8 mouse cellular contexts compared by ENCODE assay signal in genomic region chr19:41743396-41743795, GRCm38 (mm10). TPM values are rescaled to one million over a fixed set of nuclear protein-coding genes. Genes with fewer than 3 reads are reported as not detected.
DNase-seq lines count a peak whose midpoint lies in the region; ATAC-seq lines count a peak whose summit lies in the region.

Gene Slit1 (minus strand): TSS chr19:41743665.

- no peaks in the 10 kb centered on the region for H3K36me3 ChIP-seq in heart, embryonic 16.5 days (ENCODE audit: control insufficient read depth, insufficient read depth)
- no peaks in the 10 kb centered on the region for H3K36me3 ChIP-seq in limb, embryonic 11.5 days (ENCODE audit: control insufficient read depth, insufficient read depth, low read length)

- H3K9ac ChIP-seq in heart, embryonic 16.5 days (ENCODE audit: low read length) = no peak within 1 kb of the TSS
- H3K9ac ChIP-seq in limb, embryonic 11.5 days (ENCODE audit: low read length) = no peak within 1 kb of the TSS

- ATAC-seq in heart, embryonic 16.5 days (replicated peaks; ENCODE audit: extremely low read depth, insufficient read depth, low FRiP score) = no peak
- no peak for ATAC-seq in limb, embryonic 11.5 days (ENCODE audit: insufficient number of reproducible peaks, low FRiP score, low TSS enrichment, low read depth)

- H3K4me3 ChIP-seq in heart, embryonic 16.5 days (ENCODE audit: low read length) = peak within 1 kb of the TSS; percentile 46
- H3K4me3 ChIP-seq in limb, embryonic 11.5 days (ENCODE audit: low read depth, low read length) = peak within 1 kb of the TSS; percentile 39

- 1% methylated on average over 41 of the region's 44 CpGs for WGBS in heart, embryonic 16.5 days
- WGBS in limb, embryonic 11.5 days = under 1% methylated on average over 36 of the region's 44 CpGs

- H3K27me3 ChIP-seq in heart, embryonic 16.5 days (ENCODE audit: control insufficient read depth, insufficient read depth, low read length) = peaks cover 66% of the 10 kb centered on the region
- peaks cover 60% of the 10 kb centered on the region for H3K27me3 ChIP-seq in limb, embryonic 11.5 days (ENCODE audit: control insufficient read depth, insufficient read depth, low read length)

- no peaks in the 10 kb centered on the region for H3K9me3 ChIP-seq in heart, embryonic 16.5 days (replicated peaks; ENCODE audit: control insufficient read depth, low read length)
- H3K9me3 ChIP-seq in limb, embryonic 11.5 days (ENCODE audit: control insufficient read depth, low read length) = no peaks in the 10 kb centered on the region

- peaks cover 7% of the 10 kb centered on the region for H3K4me1 ChIP-seq in heart, embryonic 16.5 days (ENCODE audit: control insufficient read depth, insufficient read depth, low read length)
- H3K4me1 ChIP-seq in limb, embryonic 11.5 days (ENCODE audit: control insufficient read depth, insufficient read depth, low read length) = peaks cover 21% of the 10 kb centered on the region

- no peak within 1 kb of the TSS for H3K27ac ChIP-seq in heart, embryonic 16.5 days (ENCODE audit: low read length)
- no peak within 1 kb of the TSS for H3K27ac ChIP-seq in limb, embryonic 11.5 days (replicated peaks; ENCODE audit: low read depth, low read length)

- peak within 1 kb of the TSS; percentile 70 for H3K4me2 ChIP-seq in heart, embryonic 16.5 days (ENCODE audit: low read depth, low read length)
- peak within 1 kb of the TSS; percentile 88 for H3K4me2 ChIP-seq in limb, embryonic 11.5 days (ENCODE audit: low read depth, severe bottlenecking)

- no peak for DNase-seq in heart, adult 18-20 months
- DNase-seq in brain, adult 2 months (ENCODE audit: low read depth, low spot score) = peak; percentile 86
- DNase-seq in frontal cortex, postnatal 36 days (ENCODE audit: low spot score in 2 of 2) = peak; percentile 68 to 70
- DNase-seq in limb, embryonic 11.5 days (ENCODE audit: low spot score) = peak; percentile 60
- DNase-seq in right cerebral cortex, postnatal 10 days (ENCODE audit: low spot score in 2 of 2) = peak; percentile 83 to 84
- no peak for DNase-seq in thymus, postnatal 36 days
- no peak for DNase-seq in cerebellum, postnatal 36 days

RNA-seq across cellular contexts. Expression of gene Slit1, which starts in this region (rescaled TPM):
- 0.21 TPM in 2 replicates for polyA plus RNA-seq in heart, embryonic 16.5 days (2015; fragmentation: Nextera tagmentation; extraction: Ambion mirVana)
- total RNA-seq in heart, adult 18-20 months (2021) = under 1 TPM; 0.07 to 0.08 TPM
- 1.0 and 1.1 TPM in 2 replicates for polyA plus RNA-seq in limb, embryonic 11.5 days (2014; fragmentation: Nextera tagmentation; extraction: Ambion mirVana)

Comparison
In these comparisons a context has a peak if more than half of its experiments do, and no peak if none do; other contexts are left out.
1. DNase-seq: peak in brain, adult 2 months (single experiment), frontal cortex, postnatal 36 days (2 of 2), limb, embryonic 11.5 days (single experiment) and right cerebral cortex, postnatal 10 days (2 of 2); none in heart, adult 18-20 months (0 of 2), thymus, postnatal 36 days (0 of 2) and cerebellum, postnatal 36 days (0 of 2).